9 mouse cellular contexts compared by ENCODE assay signal in genomic region chr2:34025715-34026360, GRCm38 (mm10).
DNase-seq lines count a peak whose midpoint lies in the region; TF ChIP-seq lines count a peak whose summit lies in the region.
"Had no signal": no experiment of that assay in that cellular context is flagged by ENCODE, and none has a peak within 500 bp of the region (broad histone marks: within the 10 kb centered on the region; RNA-seq: fewer than 3 reads in every experiment).

No protein-coding gene starts in this region.

- TF ChIP-seq CTCF in layer of hippocampus, adult 2 months (conservative IDR thresholded peaks at IDR 0.05), result peak; percentile 72
- TF ChIP-seq CTCF in left cerebral cortex, adult 2 months (IDR thresholded peaks at IDR 0.05), result peak; percentile 55
- TF ChIP-seq CTCF in testis, adult 2 months (IDR thresholded peaks at IDR 0.05; ENCODE audit: control insufficient read depth, insufficient read depth, insufficient replicate concordance, low read depth, low read length), result peak; percentile 34; the same call in 1 of the 2 replicates

- peaks cover 5% of the 10 kb centered on the region for H3K4me1 ChIP-seq in testis, adult 2 months (ENCODE audit: control insufficient read depth, insufficient read depth, low read length)

- no peaks in the 10 kb centered on the region for H3K27me3 ChIP-seq in testis, adult 2 months (ENCODE audit: control insufficient read depth, insufficient read depth, low read length)

- TF ChIP-seq POLR2A in testis, adult 2 months (IDR thresholded peaks at IDR 0.05; ENCODE audit: control insufficient read depth, low read depth, low read length), result no peak

- DNase-seq in layer of hippocampus, adult 2 months (ENCODE audit: low spot score in 2 of 2), result peak in 1 of 2 experiments; percentile 55
- DNase-seq in layer of hippocampus, postnatal 14 days (ENCODE audit: low spot score in 2 of 2), result no peak
- DNase-seq in CD8-positive naive resting alpha-beta T cell, adult 2 months (ENCODE audit: low read depth in 2 of 2, low spot score in 2 of 2), result peak; percentile 41 to 59
- peak; percentile 86 for DNase-seq in R1 (ENCODE audit: low read depth, low spot score)
- DNase-seq in cerebellum, postnatal 14 days, result peak; percentile 65 to 82
- DNase-seq in left cerebral cortex, adult 2 months (ENCODE audit: extremely low spot score in 1 of 2, low spot score in 2 of 2), result peak in 1 of 2 experiments; percentile 44
- no peak for DNase-seq in gastrocnemius, adult 8-10 months (ENCODE audit: low spot score in 2 of 2)

- H3K36me3 ChIP-seq in testis, adult 2 months (ENCODE audit: control insufficient read depth, insufficient read depth, low read length), result no peaks in the 10 kb centered on the region
- H3K36me3 ChIP-seq: embryonic facial prominence, embryonic 13.5 days had no signal

- no peak overlapping the region for H3K4me3 ChIP-seq in layer of hippocampus, adult 2 months
- H3K4me3 ChIP-seq in left cerebral cortex, adult 2 months, result no peak overlapping the region
- H3K4me3 ChIP-seq in testis, adult 2 months (ENCODE audit: control insufficient read depth, low read depth, low read length), result no peak overlapping the region
- H3K4me3 ChIP-seq: embryonic facial prominence, embryonic 13.5 days had no signal

- intact Hi-C loops in left cerebral cortex, adult 2 months (cut with DNase I), result no loop called here

- no peak overlapping the region for H3K27ac ChIP-seq in layer of hippocampus, adult 2 months
- no peak overlapping the region for H3K27ac ChIP-seq in left cerebral cortex, adult 2 months
- H3K27ac ChIP-seq in testis, adult 2 months (ENCODE audit: control insufficient read depth, insufficient read depth, low read depth, low read length), result no peak overlapping the region
- H3K27ac ChIP-seq: embryonic facial prominence, embryonic 13.5 days had no signal

Comparison
In these comparisons a context has a peak if more than half of its experiments do, and no peak if none do; other contexts are left out.
1. DNase-seq: peak in CD8-positive naive resting alpha-beta T cell, adult 2 months (2 of 2), R1 (single experiment) and cerebellum, postnatal 14 days (2 of 2); none in layer of hippocampus, postnatal 14 days (0 of 2) and gastrocnemius, adult 8-10 months (0 of 2).
2. Peak in every context shown above with its lines, with median percentiles within 50 percentile points of each other: CTCF ChIP-seq.